Mouse (Mus musculus) MEL (cell line): Measurements from ENCODE around the gene Bach2. TPM values are rescaled to one million over a fixed set of nuclear protein-coding genes. Genes with fewer than 3 reads are reported as not detected.

Source experiments
- DNase-seq: peaks from one replicate; pipeline ENCODE4 v3.0.0; 2011; ENCODE audit warnings: low read depth, low spot score
- H3K27ac ChIP-seq: 2 replicates; pipeline ENCODE4 v1.5.1; 2012; ENCODE audit warnings: low read depth, mild to moderate bottlenecking, control low read depth, low read length, moderate library complexity; ENCODE audit not compliant: control insufficient read depth
- H3K27me3 ChIP-seq, 2 experiments: fragments of 150-350 bp in 1 of 2; sonication (generic) in 1 of 2; 2 replicates each; pipeline ENCODE4 v1.6.1; 2012; ENCODE audit warnings: low read length in 2 of 2, mild to moderate bottlenecking in 2 of 2, improper control_type of control experiment in 1 of 2, moderate library complexity in 1 of 2; ENCODE audit not compliant: insufficient read depth in 2 of 2, control insufficient read depth in 1 of 2
- H3K36me3 ChIP-seq, 2 experiments: 2 replicates each; pipeline ENCODE4 v1.6.1; 2012 to 2014; ENCODE audit warnings: low read length in 2 of 2, improper control_type of control experiment in 1 of 2, inconsistent platforms in 1 of 2, mild to moderate bottlenecking in 1 of 2; ENCODE audit not compliant: insufficient read depth in 2 of 2, control insufficient read depth in 1 of 2
- H3K4me1 ChIP-seq, 2 experiments: fragments of 150-350 bp in 1 of 2; sonication (generic) in 1 of 2; 2 replicates each; pipeline ENCODE4 v1.6.1; 2012; ENCODE audit warnings: low read length in 2 of 2, improper control_type of control experiment in 1 of 2, mild to moderate bottlenecking in 1 of 2; ENCODE audit not compliant: insufficient read depth in 2 of 2, control insufficient read depth in 1 of 2
- H3K4me3 ChIP-seq, 2 experiments: fragments of 150-350 bp in 1 of 2; sonication (generic) in 1 of 2; 2 replicates each; pipeline ENCODE4 v1.5.1; 2012; ENCODE audit warnings: low read depth in 2 of 2, low read length in 2 of 2, mild to moderate bottlenecking in 2 of 2, moderate library complexity in 2 of 2, control low read depth in 1 of 2, improper control_type of control experiment in 1 of 2; ENCODE audit not compliant: control insufficient read depth in 1 of 2, insufficient read depth in 1 of 2
- H3K79me2 ChIP-seq: 2 replicates; pipeline ENCODE4 v1.6.1; 2012; ENCODE audit warnings: mild to moderate bottlenecking, low read length, moderate library complexity; ENCODE audit not compliant: control insufficient read depth, poor library complexity, insufficient read depth
- H3K9ac ChIP-seq: 2 replicates; pipeline ENCODE4 v1.6.1; 2012; ENCODE audit warnings: low read depth, mild to moderate bottlenecking, control low read depth, low read length, moderate library complexity; ENCODE audit not compliant: control insufficient read depth, poor library complexity, severe bottlenecking
- H3K9me3 ChIP-seq: fragments of 150-350 bp; sonication (generic); replicated peaks from 2 replicates; pipeline ENCODE4 v1.6.1; 2012; ENCODE audit warnings: mild to moderate bottlenecking, low read length, improper control_type of control experiment, moderate library complexity; ENCODE audit not compliant: insufficient read depth
- CHD1 ChIP-seq: IDR thresholded peaks from 2 replicates; pipeline ENCODE4 v1.6.1; 2012; ENCODE audit warnings: low read depth, mild to moderate bottlenecking, inconsistent platforms, low read length, improper control_type of control experiment
- CHD2 ChIP-seq: IDR thresholded peaks from 2 replicates; pipeline ENCODE4 v1.6.1; 2011; ENCODE audit warnings: low read length, improper control_type of control experiment
- CTCF ChIP-seq, 3 experiments: IDR thresholded peaks in 2 of 3; conservative IDR thresholded peaks in 1 of 3; 2 replicates each; pipeline ENCODE4 v1.5.1; 2011 to 2012; ENCODE audit warnings: low read length in 3 of 3, low read depth in 2 of 3, mild to moderate bottlenecking in 2 of 3, improper control_type of control experiment in 1 of 3, inconsistent platforms in 1 of 3, mixed read lengths in 1 of 3, moderate library complexity in 1 of 3; ENCODE audit not compliant: control insufficient read depth in 1 of 3, insufficient read depth in 1 of 3, poor library complexity in 1 of 3, severe bottlenecking in 1 of 3
- EP300 ChIP-seq, 2 experiments: IDR thresholded peaks; 2 replicates each; pipeline ENCODE4 v1.6.1; 2011; ENCODE audit warnings: improper control_type of control experiment in 2 of 2, low read length in 2 of 2, low read depth in 1 of 2, mild to moderate bottlenecking in 1 of 2
- ETS1 ChIP-seq: IDR thresholded peaks from 2 replicates; pipeline ENCODE4 v1.6.1; 2012; ENCODE audit warnings: low read depth, mild to moderate bottlenecking, inconsistent platforms, low read length, improper control_type of control experiment, moderate library complexity
- HCFC1 ChIP-seq: IDR thresholded peaks from 2 replicates; pipeline ENCODE4 v1.6.1; 2012; ENCODE audit warnings: low read depth, mild to moderate bottlenecking, inconsistent platforms, low read length, improper control_type of control experiment, moderate library complexity
- JUND ChIP-seq: IDR thresholded peaks from 2 replicates; pipeline ENCODE4 v1.6.1; 2011; ENCODE audit warnings: low read depth, mild to moderate bottlenecking, improper control_type of control experiment, low read length
- KAT2A ChIP-seq: conservative IDR thresholded peaks from 2 replicates; pipeline ENCODE4 v1.6.1; 2012; ENCODE audit warnings: low read depth, low read length, improper control_type of control experiment, inconsistent platforms
- MAFK ChIP-seq: IDR thresholded peaks from 2 replicates; pipeline ENCODE4 v1.6.1; 2011; ENCODE audit warnings: low read depth, mild to moderate bottlenecking, low read length, improper control_type of control experiment, borderline replicate concordance
- MAX ChIP-seq: IDR thresholded peaks from 2 replicates; pipeline ENCODE4 v1.6.1; 2011; ENCODE audit warnings: low read length, improper control_type of control experiment
- MAZ ChIP-seq: IDR thresholded peaks from 2 replicates; pipeline ENCODE4 v1.6.1; 2012; ENCODE audit warnings: low read depth, mild to moderate bottlenecking, inconsistent platforms, low read length, improper control_type of control experiment
- MEF2A ChIP-seq: IDR thresholded peaks from 2 replicates; pipeline ENCODE4 v1.6.1; 2014; ENCODE audit warnings: low read depth, mild to moderate bottlenecking, inconsistent platforms, low read length, improper control_type of control experiment; ENCODE audit not compliant: poor library complexity, insufficient replicate concordance, severe bottlenecking; ENCODE audit errors: extremely low read depth
- MYC ChIP-seq: IDR thresholded peaks from 2 replicates; pipeline ENCODE4 v1.6.1; 2011; ENCODE audit warnings: low read depth, mild to moderate bottlenecking, low read length, improper control_type of control experiment, moderate library complexity
- NELFE ChIP-seq: IDR thresholded peaks from 2 replicates; pipeline ENCODE4 v1.6.1; 2011; ENCODE audit warnings: low read depth, low read length, improper control_type of control experiment
- NRF1 ChIP-seq: IDR thresholded peaks from 2 replicates; pipeline ENCODE4 v1.6.1; 2014; ENCODE audit warnings: low read depth, mild to moderate bottlenecking, inconsistent platforms, low read length, improper control_type of control experiment, moderate library complexity; ENCODE audit not compliant: poor library complexity, insufficient read depth, severe bottlenecking
- POLR2A ChIP-seq, 2 experiments: IDR thresholded peaks; 2 replicates each; pipeline ENCODE4 v1.6.1; 2011 to 2012; ENCODE audit warnings: low read length in 2 of 2, mild to moderate bottlenecking in 2 of 2, control low read depth in 1 of 2, improper control_type of control experiment in 1 of 2, low read depth in 1 of 2, moderate library complexity in 1 of 2; ENCODE audit not compliant: control insufficient read depth in 1 of 2, insufficient read depth in 1 of 2, poor library complexity in 1 of 2
- POLR2AphosphoS5 ChIP-seq: IDR thresholded peaks from 2 replicates; pipeline ENCODE4 v1.6.1; 2012; ENCODE audit warnings: low read depth, borderline replicate concordance, mild to moderate bottlenecking, inconsistent platforms, low read length, moderate library complexity, mixed read lengths
- RAD21 ChIP-seq: IDR thresholded peaks from 2 replicates; pipeline ENCODE4 v1.6.1; 2011; ENCODE audit warnings: mild to moderate bottlenecking, low read depth, low read length, improper control_type of control experiment
- SIN3A ChIP-seq: IDR thresholded peaks from 2 replicates; pipeline ENCODE4 v1.6.1; 2012; ENCODE audit warnings: low read length, improper control_type of control experiment, inconsistent platforms
- SMC3 ChIP-seq: IDR thresholded peaks from 2 replicates; pipeline ENCODE4 v1.6.1; 2011; ENCODE audit warnings: low read depth, low read length, improper control_type of control experiment
- TCF12 ChIP-seq: IDR thresholded peaks from 2 replicates; pipeline ENCODE4 v1.6.1; 2014; ENCODE audit warnings: low read depth, mild to moderate bottlenecking, inconsistent platforms, low read length, improper control_type of control experiment, moderate library complexity
- UBTF ChIP-seq: IDR thresholded peaks from 2 replicates; pipeline ENCODE4 v1.6.1; 2012; ENCODE audit warnings: low read depth, mild to moderate bottlenecking, inconsistent platforms, low read length, improper control_type of control experiment, moderate library complexity, borderline replicate concordance; ENCODE audit not compliant: insufficient read depth
- ZKSCAN1 ChIP-seq: IDR thresholded peaks from 2 replicates; pipeline ENCODE4 v1.6.1; 2012; ENCODE audit warnings: low read depth, mild to moderate bottlenecking, inconsistent platforms, low read length, improper control_type of control experiment, moderate library complexity
- polyA plus RNA-seq, 2 experiments: library from polyadenylated mRNA; stranded (reverse) in 1 of 2; unstranded in 1 of 2; fragments of >175 nt in 1 of 2; fragments of >200 nt in 1 of 2; gene quantifications; 2 replicates each; pipeline versions ENCODE4 v1.2.1 to v1.2.4; 2012; ENCODE audit warnings: low replicate concordance in 2 of 2, low read depth in 1 of 2; ENCODE audit not compliant: insufficient read length in 2 of 2, insufficient read depth in 1 of 2, missing spikeins in 1 of 2
- total RNA-seq: library from RNA; depleted of rRNA; stranded (reverse); fragments of 300-350 nt; gene quantifications from 2 replicates; pipeline ENCODE4 v1.2.3, GENCODE M21; 2012

The Bach2 gene
- total and polyA plus RNA-seq, 3 experiments: 0.04 TPM; not detected in 2

- TF ChIP-seq UBTF (no peak), NELFE (no peak), MAZ (no peak), MYC (no peak), POLR2A (IDR thresholded peaks at IDR 0.05; ENCODE audit: control insufficient read depth in 1 of 2, insufficient read depth in 1 of 2, low read depth in 1 of 2, low read length in 2 of 2, poor library complexity in 1 of 2) (no peak), JUND (no peak), TCF12 (no peak), MAX (no peak)
- TF ChIP-seq, all 39 proteins: peak for 0
- Histone ChIP-seq H3K9ac (no peak overlapping the region), H3K27me3 (peaks cover 0 to 4% of the 10 kb centered on the region in 2 experiments; a peak in 3 of 4 replicates)
Measured at GRCm38 (mm10) chr4:32424434-32424833, 185.8 kb downstream of the Bach2 start.

GRCm38 (mm10) chr4:32425060-32425459 is 186.5 kb downstream of the Bach2 start:
- no peak overlapping the region for H3K27ac ChIP-seq
- no peaks in the 10 kb centered on the region for H3K36me3 ChIP-seq
- DNase-seq: no peak
- peaks cover 0 to 4% of the 10 kb centered on the region in 2 experiments; a peak in 3 of 4 replicates for H3K27me3 ChIP-seq
- no peaks in the 10 kb centered on the region for H3K4me1 ChIP-seq
- no peak overlapping the region for H3K4me3 ChIP-seq
- H3K9ac ChIP-seq: no peak overlapping the region
- no peaks in the 10 kb centered on the region for H3K9me3 ChIP-seq
- TF ChIP-seq RAD21: no peak
- TF ChIP-seq MAX: no peak
- TF ChIP-seq TCF12: no peak
- TF ChIP-seq CHD2: no peak
- TF ChIP-seq UBTF: no peak
- no peak for TF ChIP-seq MAFK
- TF ChIP-seq SIN3A: no peak
- TF ChIP-seq NRF1: no peak
- TF ChIP-seq ETS1: no peak
- no peak for TF ChIP-seq KAT2A
- no peak for TF ChIP-seq CHD1
- no peak for TF ChIP-seq MEF2A
- no peak for TF ChIP-seq EP300 (IDR thresholded peaks at IDR 0.05; ENCODE audit: low read depth in 1 of 2, low read length in 2 of 2)
- no peak for TF ChIP-seq POLR2AphosphoS5
- no peak for TF ChIP-seq HCFC1
- no peak for TF ChIP-seq CTCF (IDR thresholded peaks at IDR 0.05 in 2 of 3, conservative IDR thresholded peaks at IDR 0.05 in 1 of 3; ENCODE audit: control insufficient read depth in 1 of 3, insufficient read depth in 1 of 3, low read depth in 2 of 3, low read length in 3 of 3, poor library complexity in 1 of 3, severe bottlenecking in 1 of 3)
- no peak for TF ChIP-seq JUND
- no peak for TF ChIP-seq NELFE
- TF ChIP-seq SMC3: no peak
- no peak for TF ChIP-seq ZKSCAN1
- no peaks in the 10 kb centered on the region for H3K79me2 ChIP-seq

More at GRCm38 (mm10) chr4:32424434-32424833, 185.8 kb downstream of the Bach2 start:
- Histone ChIP-seq H3K27ac (no peak overlapping the region), H3K9me3 (no peaks in the 10 kb centered on the region), H3K36me3 (no peaks in the 10 kb centered on the region), H3K4me1 (no peaks in the 10 kb centered on the region), H3K79me2 (no peaks in the 10 kb centered on the region), H3K4me3 (no peak overlapping the region)
- no peak for DNase-seq
